Mouse (Mus musculus): ENCODE results near the gene Zbtb7a.

The Zbtb7a gene

GRCm38 (mm10) chr10:81134966-81135681, at the start of gene Zbtb7a:
Zbtb7a (plus strand) TSS chr10:81135220.
- peak; percentile 28 to 37 for DNase-seq

GRCm38 (mm10) chr10:81087021-81087420, 48.0 kb upstream of the Zbtb7a start:
- peak; percentile 50 to 55 for DNase-seq

GRCm38 (mm10) chr10:81089216-81089615, 45.8 kb upstream of the Zbtb7a start:
- no peak for DNase-seq

DNA sequence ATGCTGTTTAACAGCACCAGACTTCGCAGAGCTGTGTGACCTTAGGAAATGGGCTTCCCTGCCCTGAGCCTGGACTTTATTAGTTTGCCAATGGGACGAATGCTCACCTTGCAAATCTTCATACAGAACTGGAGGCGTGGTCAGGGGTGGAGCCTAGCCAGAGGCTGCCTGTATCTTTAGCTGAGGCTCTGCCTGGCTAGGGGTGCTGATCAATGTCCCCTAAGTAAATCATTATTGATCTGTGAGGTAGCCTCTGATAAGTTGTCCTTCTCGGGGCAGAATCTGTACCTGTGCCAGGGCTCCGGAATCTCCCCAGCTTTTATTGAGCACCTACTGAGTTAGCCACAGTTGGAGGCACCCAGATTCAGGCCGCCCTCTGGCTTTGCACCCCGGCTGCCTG, 44.4 kb upstream of the Zbtb7a start:
- no peak for DNase-seq

DNA sequence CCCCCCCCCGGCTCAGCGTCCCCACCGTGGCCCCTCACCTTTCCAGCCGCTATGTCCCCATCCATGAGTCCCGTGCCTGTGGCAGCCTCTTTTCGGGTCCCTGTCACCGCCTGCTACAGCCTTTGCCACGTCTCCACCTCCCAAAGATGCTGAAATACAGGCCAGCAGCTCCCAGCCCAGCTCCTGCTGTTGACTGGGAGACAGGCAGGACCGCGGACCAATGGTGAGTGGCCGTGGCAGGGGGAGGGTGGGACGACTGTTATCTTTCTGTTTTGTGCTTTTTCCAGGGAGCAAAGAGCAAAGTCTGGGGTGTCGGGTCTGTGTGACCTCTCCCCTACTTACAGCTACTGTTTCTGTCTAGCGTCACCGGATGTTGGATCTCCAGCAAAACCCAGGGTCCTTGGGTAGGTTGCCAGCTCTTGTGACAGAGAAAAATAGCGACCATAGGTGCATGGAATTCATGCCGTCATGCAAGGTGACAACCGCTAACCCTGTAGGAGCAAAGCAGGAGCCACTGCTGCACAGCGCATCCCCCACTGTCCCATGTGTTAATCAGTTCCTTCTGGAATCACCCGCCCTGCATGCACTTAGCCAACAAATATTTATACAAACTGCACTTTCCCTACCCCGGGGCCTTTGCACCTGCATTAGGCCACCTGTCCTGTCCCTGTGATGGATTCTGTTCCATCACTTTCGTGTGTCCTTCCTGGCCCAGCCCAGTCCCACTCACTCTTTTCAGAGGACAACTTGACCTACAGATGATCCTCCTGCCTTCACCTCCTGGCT, 42.4 kb upstream of the Zbtb7a start:
- no peak for DNase-seq

- no peak for DNase-seq
These were observed 39.9 kb upstream of the Zbtb7a start for GRCm38 (mm10) chr10:81094931-81095678.

DNA sequence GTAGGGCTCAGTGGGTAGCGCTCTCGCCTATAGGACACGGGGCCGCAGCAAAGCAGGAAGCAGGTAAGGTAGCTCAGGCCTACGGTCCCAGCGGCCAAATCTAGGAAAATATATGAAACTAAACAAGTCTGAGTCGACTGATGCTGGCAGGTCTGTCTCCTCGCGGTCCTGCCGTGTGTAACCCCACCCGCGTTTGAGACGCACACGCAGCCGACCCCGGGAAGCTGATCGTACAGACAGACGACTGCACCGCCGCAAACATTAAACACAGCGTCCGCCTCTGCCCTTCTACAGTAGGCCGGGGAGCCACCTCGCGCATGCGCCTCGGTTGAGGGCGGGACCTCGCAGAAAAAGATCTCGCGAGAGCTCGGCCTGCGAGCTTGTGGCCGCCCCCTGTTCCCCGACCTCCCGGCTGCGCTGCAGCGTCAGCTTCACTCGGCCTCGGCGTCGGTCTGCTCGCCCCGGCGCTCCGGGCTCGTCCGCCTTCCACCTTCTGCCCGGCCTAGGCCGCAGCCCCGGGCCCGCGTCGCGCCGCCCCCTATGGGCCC, 29.4 kb upstream of the Zbtb7a start, which contains the start of gene Map2k2:
Gene Map2k2 (plus strand): TSS at position 351 of the 548 bp plus-strand sequence.
- peak; percentile 98 for DNase-seq

DNA sequence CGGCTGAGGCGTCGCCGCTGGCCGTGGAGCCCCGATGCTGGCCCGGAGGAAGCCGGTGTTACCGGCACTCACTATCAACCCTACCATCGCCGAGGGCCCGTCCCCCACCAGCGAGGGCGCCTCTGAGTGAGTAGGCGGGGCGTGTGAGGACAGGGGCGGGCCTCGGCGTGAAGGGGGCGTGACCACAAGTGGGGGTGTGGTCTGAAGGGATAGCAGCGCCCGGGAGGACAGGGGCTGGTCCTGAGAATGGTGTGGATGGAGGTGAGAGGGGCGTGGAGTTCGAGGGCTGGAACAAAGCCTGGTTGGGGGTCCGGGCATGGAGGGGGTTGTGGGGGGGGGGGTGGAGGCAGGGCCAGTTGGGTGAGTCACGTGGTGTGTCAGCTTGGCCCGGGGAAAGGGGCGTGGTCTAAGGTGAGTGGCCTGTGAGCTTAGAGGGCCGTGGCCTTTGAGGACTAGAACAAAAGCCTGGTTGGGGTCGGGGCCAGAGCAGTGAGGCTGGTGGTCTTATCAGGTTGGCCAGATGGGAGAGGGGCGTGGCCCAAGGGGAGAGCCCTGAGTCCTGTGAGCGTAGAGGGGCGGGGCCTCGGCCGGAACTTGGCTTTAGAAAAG, 28.8 kb upstream of the Zbtb7a start:
- DNase-seq: peak; percentile 95

DNA sequence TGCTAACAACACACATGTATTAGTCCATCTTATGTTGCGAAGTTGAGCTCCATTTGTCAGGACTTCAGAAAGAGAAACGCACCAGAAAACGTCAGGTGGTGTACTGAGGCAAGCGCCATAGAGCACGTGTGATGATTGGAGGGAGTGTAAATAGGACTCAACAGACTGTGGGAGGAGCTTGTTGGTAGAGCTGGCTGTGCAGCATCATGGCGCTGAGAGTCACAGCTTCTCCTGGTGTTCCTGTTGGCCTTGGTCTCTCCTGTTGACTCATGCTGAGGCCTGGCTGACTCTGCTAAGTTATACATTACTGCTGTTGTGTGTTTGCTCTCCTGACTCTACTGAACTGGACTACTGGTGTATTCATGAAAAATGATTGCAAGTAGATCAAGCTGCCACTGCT, 22.1 kb upstream of the Zbtb7a start:
- DNase-seq: no peak

GRCm38 (mm10) chr10:81119625-81120024, 15.4 kb upstream of the Zbtb7a start:
- no peak for DNase-seq

- no peak for DNase-seq
These were observed 14.4 kb upstream of the Zbtb7a start for GRCm38 (mm10) chr10:81120650-81121049.

DNA sequence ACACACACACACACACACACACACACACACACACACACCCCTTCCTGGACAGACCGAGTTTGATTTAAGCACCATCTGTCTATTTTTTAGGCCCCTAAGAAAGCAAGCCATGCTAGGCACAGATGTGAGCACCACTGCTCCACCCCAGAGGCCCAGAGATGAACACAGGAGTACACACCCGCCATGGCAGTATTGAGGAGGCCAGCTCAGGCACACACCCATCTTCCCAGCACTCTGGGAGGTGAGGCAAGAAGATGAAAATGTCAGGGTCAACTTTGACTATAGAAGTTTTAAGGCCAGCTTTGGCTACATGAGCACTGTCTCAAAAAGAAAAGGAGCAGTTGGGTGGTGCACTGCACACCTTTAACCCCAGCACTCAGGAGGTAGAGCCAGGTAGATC, 12.1 kb upstream of the Zbtb7a start:
- no peak for DNase-seq

GRCm38 (mm10) chr10:81123500-81123899, 11.5 kb upstream of the Zbtb7a start:
- DNase-seq: no peak

- peak; percentile 93 to 95 for DNase-seq
These were observed 836 bp upstream of the Zbtb7a start for GRCm38 (mm10) chr10:81134181-81134587.

DNA sequence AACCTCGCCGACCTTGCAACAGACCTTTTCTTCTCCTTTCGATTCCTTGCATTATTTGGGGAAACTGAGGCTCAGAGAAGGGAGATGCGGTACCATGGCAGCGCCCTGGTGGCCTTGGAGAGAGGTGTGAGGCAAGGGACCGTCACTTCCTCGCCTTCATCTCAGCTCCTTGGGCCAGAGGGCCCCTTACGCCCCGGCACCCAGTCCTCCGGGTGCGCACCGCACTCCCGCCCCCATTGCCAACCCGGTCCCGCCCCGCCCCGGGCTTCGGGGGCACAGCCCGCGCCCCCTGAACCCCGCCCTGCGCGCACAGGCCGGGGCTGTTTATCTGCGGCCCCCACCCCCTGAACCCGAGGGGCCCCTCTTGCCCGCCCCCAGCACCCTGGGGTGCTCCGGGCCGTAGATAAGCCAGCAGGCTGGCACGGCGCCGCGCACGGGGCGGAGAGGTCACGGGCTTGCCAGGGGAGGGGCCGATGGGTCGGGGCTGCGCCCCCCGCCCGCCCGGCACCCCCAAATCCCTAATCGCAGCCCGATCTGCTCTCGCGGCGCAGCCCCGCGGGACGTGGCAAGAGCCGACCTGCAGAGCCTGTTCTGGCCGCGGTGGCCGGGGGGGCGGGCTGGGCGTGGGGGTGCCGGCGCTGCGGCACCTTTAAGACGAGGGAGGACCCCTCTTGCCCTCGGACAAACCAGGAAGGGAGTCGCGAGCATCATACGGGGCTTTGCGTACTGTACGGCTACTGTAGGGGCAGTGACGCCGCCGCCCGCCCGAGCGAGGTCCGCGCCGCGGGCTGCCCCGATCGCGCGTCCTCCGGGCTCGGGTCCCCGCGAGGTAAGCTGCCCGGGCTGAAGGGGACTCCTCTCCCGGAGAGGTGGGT, 1.0 kb downstream of the Zbtb7a start:
- peak; percentile 58 to 65 for DNase-seq

DNA sequence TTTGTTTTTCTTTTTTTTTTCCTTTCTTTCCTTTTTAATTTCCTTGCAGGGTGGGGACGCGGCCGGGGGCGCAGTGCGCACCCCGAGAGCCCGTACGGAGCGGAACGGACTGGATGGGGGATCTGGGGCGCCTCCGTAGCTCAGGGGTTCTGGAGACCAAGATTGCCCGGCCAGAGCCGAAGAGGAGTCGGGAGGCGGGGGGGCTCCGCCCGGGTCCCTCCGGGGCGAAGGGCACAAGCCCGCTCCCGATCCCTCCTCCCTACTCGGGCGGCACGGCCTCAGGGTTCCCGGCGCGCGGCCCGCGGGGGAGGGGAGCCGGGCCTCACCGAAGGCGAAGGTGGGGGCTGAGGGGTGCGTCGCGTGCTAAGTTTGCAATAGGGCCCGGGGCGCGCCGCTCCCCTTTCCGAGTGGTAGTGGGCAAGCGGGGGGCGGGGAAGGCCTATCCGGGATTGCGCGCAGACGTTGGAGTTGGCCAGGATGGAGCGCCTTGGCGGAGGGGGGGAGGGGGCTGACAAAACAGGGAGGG, 1.7 kb downstream of the Zbtb7a start:
- peak; percentile 77 to 83 for DNase-seq

- peak; percentile 100 for DNase-seq
These were observed 2.5 kb downstream of the Zbtb7a start for GRCm38 (mm10) chr10:81137252-81138130.

DNA sequence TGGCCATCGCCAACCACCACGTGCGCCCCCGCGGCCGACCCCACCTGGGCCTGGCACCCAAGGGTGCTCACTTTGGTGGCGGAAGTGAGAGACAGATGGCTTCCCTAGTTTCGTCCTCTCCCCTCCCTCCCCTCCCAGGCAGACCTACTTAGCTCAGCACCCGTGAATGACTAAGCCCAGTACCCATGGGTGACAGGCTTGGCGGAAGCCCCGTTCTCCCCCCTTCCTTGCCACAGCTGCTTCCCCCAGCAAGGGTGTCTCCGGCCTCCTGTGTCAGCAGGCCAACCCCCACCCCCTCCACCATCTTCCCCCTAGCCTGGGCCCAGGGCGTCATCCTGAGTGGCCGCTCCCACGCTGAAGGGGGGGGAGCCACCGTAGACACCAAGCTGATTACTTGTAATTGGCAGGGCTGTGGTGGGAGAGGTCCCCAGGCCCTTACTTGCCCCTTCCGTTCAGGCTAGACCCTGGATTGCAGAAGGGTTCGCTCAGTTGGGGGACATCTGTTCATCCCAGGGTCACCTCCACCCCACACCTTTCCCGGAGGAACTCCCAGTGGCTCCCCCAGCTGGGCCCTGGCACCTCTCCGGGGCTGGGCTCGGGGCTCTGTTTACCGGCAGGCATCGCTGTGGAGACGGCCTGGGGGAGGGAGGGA, 3.2 kb downstream of the Zbtb7a start:
- peak; percentile 86 for DNase-seq

GRCm38 (mm10) chr10:81138821-81139528, 4.0 kb downstream of the Zbtb7a start:
- no peak for DNase-seq
